Mouse (Mus musculus): ENCODE measurements around the gene Gsg1l. TPM values are rescaled to one million over a fixed set of nuclear protein-coding genes. Genes with fewer than 3 reads are reported as not detected.

Gsg1l gene
- polyA plus RNA-seq, 2 experiments, result 0.07 TPM; not detected in 1

DNA sequence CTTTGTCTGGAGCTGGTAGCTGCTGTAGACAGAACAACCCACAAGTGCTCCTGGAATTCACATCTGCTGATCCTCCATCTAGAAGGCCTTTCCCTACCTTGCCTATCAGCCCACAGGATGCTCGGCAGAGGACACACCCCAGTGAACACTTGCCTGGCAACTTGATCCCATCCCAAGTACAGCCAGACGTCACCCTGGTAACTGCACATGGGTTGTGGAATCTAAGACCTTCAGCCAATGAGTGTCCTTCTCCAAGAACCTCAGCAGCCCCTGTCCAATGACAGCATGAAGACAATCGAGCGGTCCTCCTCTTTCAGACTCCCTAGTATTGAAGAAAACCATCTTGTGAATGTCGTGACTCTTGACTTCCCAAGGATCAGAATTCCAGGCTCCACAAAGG lies 80.5 kb downstream of the Gsg1l start:
- WGBS (ENCODE audit: insufficient replicate concordance), result 58% methylated on average over 5 of the region's 5 CpGs
- TF ChIP-seq CTCF (IDR thresholded peaks at IDR 0.05; ENCODE audit: low read depth) (no peak), EP300 (IDR thresholded peaks at IDR 0.05; ENCODE audit: low read depth) (no peak)
- no peak overlapping the region for H3K9ac ChIP-seq (replicated peaks)
- H3K4me2 ChIP-seq (ENCODE audit: low read depth), result no peak overlapping the region
- no peaks in the 10 kb centered on the region for H3K9me3 ChIP-seq (ENCODE audit: control insufficient read depth, low read length)
- H3K36me3 ChIP-seq (replicated peaks; ENCODE audit: control insufficient read depth, insufficient read depth, low read depth), result no peaks in the 10 kb centered on the region
- no peaks in the 10 kb centered on the region for H3K4me1 ChIP-seq (replicated peaks; ENCODE audit: control insufficient read depth in 2 of 2, insufficient read depth in 2 of 2, low read length in 1 of 2)
- H3K27ac ChIP-seq, result no peak overlapping the region
- no peaks in the 10 kb centered on the region for H3K27me3 ChIP-seq (ENCODE audit: control insufficient read depth, insufficient read depth, low read length)
- DNase-seq (ENCODE audit: low read depth in 3 of 3, low spot score in 3 of 3), result no peak
- no peak overlapping the region for H3K4me3 ChIP-seq (ENCODE audit: insufficient read depth in 1 of 2, low read depth in 2 of 2, low read length in 2 of 2)
- no peak for ATAC-seq (ENCODE audit: insufficient read depth)

DNA sequence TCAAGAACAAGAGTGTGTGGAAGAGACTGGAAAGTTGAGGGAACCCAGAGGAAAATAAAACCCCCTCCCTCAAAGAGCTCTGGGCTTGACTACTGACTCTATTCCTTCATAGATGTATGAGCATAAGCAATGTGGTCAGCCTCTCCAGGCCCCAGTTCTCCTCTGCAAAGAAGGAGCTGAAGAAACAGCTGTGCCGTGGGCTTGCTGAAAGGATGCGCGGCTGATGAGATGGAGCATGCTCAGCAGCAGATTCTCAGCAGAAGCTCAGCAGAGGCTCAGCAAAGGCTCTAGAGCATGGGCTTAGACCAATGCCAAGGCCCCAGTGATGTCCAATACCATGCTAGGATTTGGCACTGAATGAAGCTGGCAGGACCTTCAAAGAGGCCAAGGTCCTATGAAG lies 82.3 kb downstream of the Gsg1l start:
- no peak overlapping the region for H3K9ac ChIP-seq (replicated peaks)
- no peaks in the 10 kb centered on the region for H3K9me3 ChIP-seq (ENCODE audit: control insufficient read depth, low read length)
- no peak for DNase-seq (ENCODE audit: low read depth in 3 of 3, low spot score in 3 of 3)
- no peak overlapping the region for H3K27ac ChIP-seq
- H3K36me3 ChIP-seq (replicated peaks; ENCODE audit: control insufficient read depth, insufficient read depth, low read depth), result no peaks in the 10 kb centered on the region
- 75% methylated on average over 3 of the region's 3 CpGs for WGBS (ENCODE audit: insufficient replicate concordance)
- H3K4me1 ChIP-seq (replicated peaks; ENCODE audit: control insufficient read depth in 2 of 2, insufficient read depth in 2 of 2, low read length in 1 of 2), result no peaks in the 10 kb centered on the region
- no peak for TF ChIP-seq CTCF (IDR thresholded peaks at IDR 0.05; ENCODE audit: low read depth)
- TF ChIP-seq EP300 (IDR thresholded peaks at IDR 0.05; ENCODE audit: low read depth), result no peak
- H3K4me2 ChIP-seq (ENCODE audit: low read depth), result no peak overlapping the region
- H3K4me3 ChIP-seq (ENCODE audit: insufficient read depth in 1 of 2, low read depth in 2 of 2, low read length in 2 of 2), result no peak overlapping the region
- ATAC-seq (ENCODE audit: insufficient read depth), result no peak
- H3K27me3 ChIP-seq (ENCODE audit: control insufficient read depth, insufficient read depth, low read length), result no peaks in the 10 kb centered on the region

DNA sequence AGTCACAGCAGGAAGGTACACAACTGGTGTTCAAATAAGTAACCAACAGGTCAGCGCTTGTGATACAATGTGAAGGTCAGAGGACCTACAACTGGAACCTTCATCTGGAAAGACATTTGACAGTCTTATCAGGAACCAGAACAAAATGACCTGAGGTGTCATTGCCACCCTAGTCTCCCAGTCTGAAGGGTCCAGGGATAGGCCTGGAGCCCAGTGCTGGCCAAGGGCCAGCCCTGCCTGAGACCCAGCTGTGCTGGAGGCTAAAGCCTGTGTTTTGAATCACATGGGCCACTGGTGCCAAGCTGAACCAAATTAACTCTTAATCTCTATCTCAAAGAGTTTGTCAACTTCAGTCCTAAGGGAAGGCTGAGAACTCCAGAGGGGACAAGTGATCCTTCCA lies 86.1 kb downstream of the Gsg1l start:
- WGBS (ENCODE audit: insufficient replicate concordance), result 94% methylated on average over 1 of the region's 1 CpGs
- no peak for DNase-seq (ENCODE audit: low read depth in 3 of 3, low spot score in 3 of 3)
- Histone ChIP-seq H3K4me3 (ENCODE audit: insufficient read depth in 1 of 2, low read depth in 2 of 2, low read length in 2 of 2) (no peak overlapping the region), H3K9ac (replicated peaks) (no peak overlapping the region), H3K9me3 (ENCODE audit: control insufficient read depth, low read length) (no peaks in the 10 kb centered on the region), H3K4me1 (replicated peaks; ENCODE audit: control insufficient read depth in 2 of 2, insufficient read depth in 2 of 2, low read length in 1 of 2) (no peaks in the 10 kb centered on the region), H3K4me2 (ENCODE audit: low read depth) (no peak overlapping the region), H3K36me3 (replicated peaks; ENCODE audit: control insufficient read depth, insufficient read depth, low read depth) (no peaks in the 10 kb centered on the region), H3K27ac (no peak overlapping the region), H3K27me3 (ENCODE audit: control insufficient read depth, insufficient read depth, low read length) (no peaks in the 10 kb centered on the region)
- ATAC-seq (ENCODE audit: insufficient read depth), result no peak
- TF ChIP-seq EP300 (IDR thresholded peaks at IDR 0.05; ENCODE audit: low read depth), result no peak
- no peak for TF ChIP-seq CTCF (IDR thresholded peaks at IDR 0.05; ENCODE audit: low read depth)

DNA sequence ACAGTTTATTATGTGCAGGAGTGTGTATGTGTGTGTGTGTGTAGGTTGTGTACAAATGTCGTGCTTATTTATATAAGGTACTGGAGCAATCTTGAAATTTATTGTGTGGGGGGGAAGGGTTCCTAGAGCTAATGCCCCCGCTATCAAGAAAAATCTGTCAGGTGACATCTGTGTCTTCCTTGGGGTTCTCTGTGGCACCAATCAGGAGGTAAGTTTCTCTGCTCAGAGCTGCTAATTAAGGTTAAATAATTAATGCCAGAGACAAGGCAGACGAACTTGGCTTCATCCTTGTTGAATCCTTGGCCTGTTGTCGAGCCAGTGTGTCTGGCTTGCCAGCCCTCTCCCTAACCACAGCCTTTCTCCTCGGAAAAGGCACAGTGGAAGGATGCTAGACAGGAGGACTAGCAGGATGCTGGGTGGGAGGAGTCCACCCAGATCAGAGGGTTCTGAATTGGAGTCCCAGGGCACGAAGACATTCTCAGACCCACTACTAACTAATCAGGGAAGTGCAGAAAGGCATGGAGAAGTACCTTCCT lies 89.8 kb downstream of the Gsg1l start:
- no peak overlapping the region for H3K4me3 ChIP-seq (ENCODE audit: insufficient read depth in 1 of 2, low read depth in 2 of 2, low read length in 2 of 2)
- TF ChIP-seq CTCF (IDR thresholded peaks at IDR 0.05; ENCODE audit: low read depth) (no peak), EP300 (IDR thresholded peaks at IDR 0.05; ENCODE audit: low read depth) (no peak)
- no peaks in the 10 kb centered on the region for H3K9me3 ChIP-seq (ENCODE audit: control insufficient read depth, low read length)
- H3K27ac ChIP-seq, result no peak overlapping the region
- no peak overlapping the region for H3K9ac ChIP-seq (replicated peaks)
- ATAC-seq (ENCODE audit: insufficient read depth), result no peak
- no peaks in the 10 kb centered on the region for H3K27me3 ChIP-seq (ENCODE audit: control insufficient read depth, insufficient read depth, low read length)
- H3K4me1 ChIP-seq (replicated peaks; ENCODE audit: control insufficient read depth in 2 of 2, insufficient read depth in 2 of 2, low read length in 1 of 2), result no peaks in the 10 kb centered on the region
- no peak for DNase-seq (ENCODE audit: low read depth in 3 of 3, low spot score in 3 of 3)
- no peaks in the 10 kb centered on the region for H3K36me3 ChIP-seq (replicated peaks; ENCODE audit: control insufficient read depth, insufficient read depth, low read depth)
- WGBS (ENCODE audit: insufficient replicate concordance), result 52% methylated on average over 6 of the region's 6 CpGs
- H3K4me2 ChIP-seq (ENCODE audit: low read depth), result no peak overlapping the region

DNA sequence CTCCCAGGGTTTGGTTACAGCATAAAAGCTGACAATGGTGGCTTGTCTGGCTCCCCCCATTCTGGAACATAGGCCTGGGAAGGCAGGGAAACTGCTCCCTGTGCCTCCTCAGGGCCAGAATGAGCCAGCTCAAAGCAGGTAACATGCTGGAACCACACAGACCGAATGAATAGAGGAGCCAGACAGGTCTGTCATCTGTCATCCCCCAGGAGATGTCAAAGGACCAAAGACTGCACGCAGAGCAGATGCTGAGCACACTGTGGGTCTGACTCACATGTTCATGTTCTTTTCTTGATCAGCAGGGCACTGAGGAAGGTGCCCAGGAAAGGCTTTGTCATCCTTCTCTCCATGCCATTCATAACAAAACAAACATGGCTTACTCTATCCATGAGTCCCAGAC lies 90.4 kb downstream of the Gsg1l start:
- Histone ChIP-seq H3K4me2 (ENCODE audit: low read depth) (no peak overlapping the region), H3K4me3 (ENCODE audit: insufficient read depth in 1 of 2, low read depth in 2 of 2, low read length in 2 of 2) (no peak overlapping the region), H3K4me1 (replicated peaks; ENCODE audit: control insufficient read depth in 2 of 2, insufficient read depth in 2 of 2, low read length in 1 of 2) (no peaks in the 10 kb centered on the region), H3K36me3 (replicated peaks; ENCODE audit: control insufficient read depth, insufficient read depth, low read depth) (no peaks in the 10 kb centered on the region), H3K27me3 (ENCODE audit: control insufficient read depth, insufficient read depth, low read length) (no peaks in the 10 kb centered on the region), H3K9ac (replicated peaks) (no peak overlapping the region), H3K27ac (no peak overlapping the region), H3K9me3 (ENCODE audit: control insufficient read depth, low read length) (no peaks in the 10 kb centered on the region)
- TF ChIP-seq CTCF (IDR thresholded peaks at IDR 0.05; ENCODE audit: low read depth) (no peak), EP300 (IDR thresholded peaks at IDR 0.05; ENCODE audit: low read depth) (no peak)
- ATAC-seq (ENCODE audit: insufficient read depth) (no peak), DNase-seq (ENCODE audit: low read depth in 3 of 3, low spot score in 3 of 3) (no peak)
- WGBS (ENCODE audit: insufficient replicate concordance), result 41% methylated on average over 2 of the region's 2 CpGs

All from liver, embryonic 14.5 days (tissue).